Mouse (Mus musculus) erythroblast, embryonic 14.5 days (primary cell): Measurements from ENCODE around the gene Zfp385b.

Experiments
- GATA1 ChIP-seq: IDR thresholded peaks from 2 replicates; pipeline ENCODE4 v1.6.1; 2012; ENCODE audit warnings: low read length, inconsistent platforms, mixed read lengths
- TAL1 ChIP-seq: IDR thresholded peaks from 3 replicates; pipeline ENCODE4 v1.6.1; 2012; ENCODE audit warnings: low read length, inconsistent platforms, mixed read lengths

GRCm38 (mm10) chr2:77497942-77498341 lies 321.5 kb downstream of the Zfp385b start:
- TF ChIP-seq TAL1 (no peak), GATA1 (no peak)
